Mouse (Mus musculus): ENCODE data around the gene Fam135a.

DNA sequence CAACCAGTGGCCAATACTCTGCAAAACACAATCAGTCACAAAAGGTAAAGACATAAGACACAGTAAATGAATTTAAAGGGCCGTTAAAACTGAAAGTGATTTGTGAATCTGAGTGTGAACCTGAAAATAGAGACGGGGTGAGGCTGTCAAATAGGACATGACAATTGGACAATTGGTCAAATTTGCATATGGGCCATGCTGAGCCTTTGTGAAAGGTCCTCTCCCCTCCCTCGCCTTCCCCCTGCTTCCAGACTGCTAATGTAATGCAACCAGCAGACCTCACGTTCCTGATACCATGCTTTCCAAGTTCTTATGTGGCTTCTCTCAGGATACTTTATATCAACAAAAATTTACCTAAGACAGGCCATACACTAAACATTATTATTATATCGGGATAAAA is 57.1 kb downstream of the Fam135a start:
- TF ChIP-seq CTCF (IDR thresholded peaks at IDR 0.05; ENCODE audit: insufficient read depth, low read depth, low read length) (no peak), POLR2A (IDR thresholded peaks at IDR 0.05; ENCODE audit: insufficient read depth, low read depth, low read length) (no peak)

Measured in olfactory bulb, adult 2 months (tissue).